Mouse (Mus musculus): ENCODE measurements around the gene Spg7. TPM values are rescaled to one million over a fixed set of nuclear protein-coding genes. Genes with fewer than 3 reads are reported as not detected.
A peak's percentile ranks its signal among the peaks of the same experiment; 100 is the strongest.

Spg7 gene
- polyA plus RNA-seq, 1 experiment from 2014 or later = 63.7 TPM

GRCm38 (mm10) chr8:123110649-123111048 lies 47.9 kb downstream of the Spg7 start:
- ATAC-seq (ENCODE audit: insufficient number of reproducible peaks, insufficient read depth, low FRiP score, low TSS enrichment, low read depth) = 0 out of 2 replicates have a peak, but pooled peaks have one; percentile 28
- WGBS = 18% methylated on average over 4 of the region's 4 CpGs
- no peak overlapping the region for H3K9ac ChIP-seq (replicated peaks)

GRCm38 (mm10) chr8:123112892-123113291 lies 50.1 kb downstream of the Spg7 start:
- Histone ChIP-seq H3K9me3 (no peaks in the 10 kb centered on the region), H3K36me3 (no peaks in the 10 kb centered on the region), H3K27ac (no peak overlapping the region), H3K4me3 (replicated peaks) (no peak overlapping the region), H3K4me1 (replicated peaks) (peaks cover 16% of the 10 kb centered on the region), H3K4me2 (no peak overlapping the region), H3K9ac (replicated peaks) (no peak overlapping the region), H3K27me3 (peaks cover 27% of the 10 kb centered on the region)
- ATAC-seq (ENCODE audit: insufficient number of reproducible peaks, insufficient read depth, low FRiP score, low TSS enrichment, low read depth) = no peak
- 83% methylated on average over 9 of the region's 9 CpGs for WGBS

More at GRCm38 (mm10) chr8:123110649-123111048, 47.9 kb downstream of the Spg7 start:
- Histone ChIP-seq H3K36me3 (peaks cover 2% of the 10 kb centered on the region), H3K4me3 (replicated peaks) (no peak overlapping the region), H3K4me2 (no peak overlapping the region), H3K27ac (no peak overlapping the region), H3K27me3 (peaks cover 5% of the 10 kb centered on the region), H3K4me1 (replicated peaks) (0 out of 2 replicates have a peak, but pooled peaks cover 3% of the 10 kb centered on the region), H3K9me3 (no peaks in the 10 kb centered on the region)

- Histone ChIP-seq H3K36me3 (no peaks in the 10 kb centered on the region), H3K9ac (replicated peaks) (no peak overlapping the region), H3K27ac (no peak overlapping the region), H3K4me2 (no peak overlapping the region), H3K9me3 (no peaks in the 10 kb centered on the region), H3K27me3 (peaks cover 38% of the 10 kb centered on the region), H3K4me1 (replicated peaks) (peaks cover 17% of the 10 kb centered on the region), H3K4me3 (replicated peaks) (no peak overlapping the region)
- no peak for ATAC-seq (ENCODE audit: insufficient number of reproducible peaks, insufficient read depth, low FRiP score, low TSS enrichment, low read depth)
- WGBS = 64% methylated on average over 2 of the region's 2 CpGs
Observed at GRCm38 (mm10) chr8:123113908-123114469, 51.2 kb downstream of the Spg7 start.

GRCm38 (mm10) chr8:123114644-123115043 lies 51.9 kb downstream of the Spg7 start:
- no peak overlapping the region for H3K27ac ChIP-seq
- H3K9ac ChIP-seq (replicated peaks) = no peak overlapping the region
- H3K4me2 ChIP-seq = no peak overlapping the region
- no peak overlapping the region for H3K4me3 ChIP-seq (replicated peaks)
- WGBS = 62% methylated on average over 3 of the region's 3 CpGs
- H3K36me3 ChIP-seq = no peaks in the 10 kb centered on the region
- ATAC-seq (ENCODE audit: insufficient number of reproducible peaks, insufficient read depth, low FRiP score, low TSS enrichment, low read depth) = no peak
- peaks cover 45% of the 10 kb centered on the region for H3K27me3 ChIP-seq
- H3K4me1 ChIP-seq (replicated peaks) = peaks cover 17% of the 10 kb centered on the region
- no peaks in the 10 kb centered on the region for H3K9me3 ChIP-seq

- peaks cover 14% of the 10 kb centered on the region for H3K4me1 ChIP-seq (replicated peaks)
- H3K27me3 ChIP-seq = peaks cover 59% of the 10 kb centered on the region
- no peaks in the 10 kb centered on the region for H3K9me3 ChIP-seq
- H3K27ac ChIP-seq = no peak within 1 kb of the TSS
- peak within 1 kb of the TSS; percentile 63 for H3K9ac ChIP-seq (replicated peaks)
- 1% methylated on average over 51 of the region's 51 CpGs for WGBS
- no peak for ATAC-seq (ENCODE audit: insufficient number of reproducible peaks, insufficient read depth, low FRiP score, low TSS enrichment, low read depth)
- peak within 1 kb of the TSS; percentile 54 for H3K4me3 ChIP-seq (replicated peaks)
- no peaks in the 10 kb centered on the region for H3K36me3 ChIP-seq
- H3K4me2 ChIP-seq = peak within 1 kb of the TSS; percentile 94
Observed at GRCm38 (mm10) chr8:123117127-123117731, 54.5 kb downstream of the Spg7 start, which contains the start of gene Cpne7. Cpne7 (plus strand) TSS chr8:123117374.

- H3K9ac ChIP-seq (replicated peaks) = peak overlapping the region; percentile 63; the same call in 1 of the 2 replicates
- H3K4me2 ChIP-seq = peak overlapping the region; percentile 94
- 3% methylated on average over 17 of the region's 17 CpGs for WGBS
- no peak overlapping the region for H3K27ac ChIP-seq
- no peaks in the 10 kb centered on the region for H3K9me3 ChIP-seq
- no peaks in the 10 kb centered on the region for H3K36me3 ChIP-seq
- peaks cover 14% of the 10 kb centered on the region for H3K4me1 ChIP-seq (replicated peaks)
- ATAC-seq (ENCODE audit: insufficient number of reproducible peaks, insufficient read depth, low FRiP score, low TSS enrichment, low read depth) = no peak
- peaks cover 63% of the 10 kb centered on the region for H3K27me3 ChIP-seq
- H3K4me3 ChIP-seq (replicated peaks) = peak overlapping the region; percentile 54
Observed at GRCm38 (mm10) chr8:123117744-123118143, 55.0 kb downstream of the Spg7 start.

- Histone ChIP-seq H3K4me3 (replicated peaks) (no peak overlapping the region), H3K27ac (no peak overlapping the region), H3K4me1 (replicated peaks) (peaks cover 17% of the 10 kb centered on the region), H3K36me3 (no peaks in the 10 kb centered on the region), H3K9me3 (no peaks in the 10 kb centered on the region), H3K9ac (replicated peaks) (no peak overlapping the region), H3K27me3 (peaks cover 79% of the 10 kb centered on the region), H3K4me2 (no peak overlapping the region)
- WGBS = 62% methylated on average over 9 of the region's 9 CpGs
- no peak for ATAC-seq (ENCODE audit: insufficient number of reproducible peaks, insufficient read depth, low FRiP score, low TSS enrichment, low read depth)
Observed at GRCm38 (mm10) chr8:123122059-123122458, 59.3 kb downstream of the Spg7 start.

- Histone ChIP-seq H3K4me3 (replicated peaks) (no peak overlapping the region), H3K4me2 (no peak overlapping the region), H3K9ac (replicated peaks) (no peak overlapping the region), H3K27me3 (peaks cover 74% of the 10 kb centered on the region), H3K36me3 (no peaks in the 10 kb centered on the region), H3K4me1 (replicated peaks) (peaks cover 11% of the 10 kb centered on the region), H3K27ac (no peak overlapping the region), H3K9me3 (no peaks in the 10 kb centered on the region)
- WGBS = 77% methylated on average over 5 of the region's 5 CpGs
- no peak for ATAC-seq (ENCODE audit: insufficient number of reproducible peaks, insufficient read depth, low FRiP score, low TSS enrichment, low read depth)
Observed at GRCm38 (mm10) chr8:123122670-123123069, 59.9 kb downstream of the Spg7 start.

GRCm38 (mm10) chr8:123126193-123126816 lies 63.6 kb downstream of the Spg7 start:
- Histone ChIP-seq H3K4me3 (replicated peaks) (no peak overlapping the region), H3K9me3 (no peaks in the 10 kb centered on the region), H3K4me2 (peak overlapping the region; percentile 6), H3K27me3 (peaks cover 45% of the 10 kb centered on the region), H3K27ac (no peak overlapping the region), H3K4me1 (replicated peaks) (peaks cover 8% of the 10 kb centered on the region; the same call in 1 of the 2 replicates), H3K9ac (replicated peaks) (no peak overlapping the region), H3K36me3 (no peaks in the 10 kb centered on the region)
- WGBS = 6% methylated on average over 19 of the region's 19 CpGs
- no peak for ATAC-seq (ENCODE audit: insufficient number of reproducible peaks, insufficient read depth, low FRiP score, low TSS enrichment, low read depth)

- H3K27me3 ChIP-seq = peaks cover 12% of the 10 kb centered on the region
- H3K9ac ChIP-seq (replicated peaks) = no peak overlapping the region
- 70% methylated on average over 9 of the region's 9 CpGs for WGBS
- H3K4me3 ChIP-seq (replicated peaks) = no peak overlapping the region
- no peak overlapping the region for H3K4me2 ChIP-seq
- no peaks in the 10 kb centered on the region for H3K36me3 ChIP-seq
- no peak overlapping the region for H3K27ac ChIP-seq
- peaks cover 3% of the 10 kb centered on the region; the same call in 1 of the 2 replicates for H3K4me1 ChIP-seq (replicated peaks)
- no peak for ATAC-seq (ENCODE audit: insufficient number of reproducible peaks, insufficient read depth, low FRiP score, low TSS enrichment, low read depth)
- 0 out of 2 replicates have a peak, but pooled peaks cover 3% of the 10 kb centered on the region for H3K9me3 ChIP-seq
Observed at GRCm38 (mm10) chr8:123131041-123131440, 68.3 kb downstream of the Spg7 start.

GRCm38 (mm10) chr8:123132953-123133352 lies 70.2 kb downstream of the Spg7 start:
- no peaks in the 10 kb centered on the region for H3K27me3 ChIP-seq
- H3K9ac ChIP-seq (replicated peaks) = no peak overlapping the region
- WGBS = 90% methylated on average over 2 of the region's 2 CpGs
- ATAC-seq (ENCODE audit: insufficient number of reproducible peaks, insufficient read depth, low FRiP score, low TSS enrichment, low read depth) = no peak
- H3K4me2 ChIP-seq = no peak overlapping the region
- no peak overlapping the region for H3K4me3 ChIP-seq (replicated peaks)
- H3K4me1 ChIP-seq (replicated peaks) = peaks cover 10% of the 10 kb centered on the region
- H3K36me3 ChIP-seq = no peaks in the 10 kb centered on the region
- no peak overlapping the region for H3K27ac ChIP-seq
- 0 out of 2 replicates have a peak, but pooled peaks cover 3% of the 10 kb centered on the region for H3K9me3 ChIP-seq
